Mouse (Mus musculus) embryonic facial prominence, embryonic 15.5 days (tissue): ENCODE results near the gene Acot12. TPM values are rescaled to one million over a fixed set of nuclear protein-coding genes. Genes with fewer than 3 reads are reported as not detected.

Experiments used
- microRNA-seq: library from miRNA; unstranded; fragments of <30 nt; microRNA quantifications from one replicate; pipeline ENCODE4, GENCODE M21; 2016; ENCODE audit warnings: borderline number of aligned reads
- polyA plus RNA-seq: library from polyadenylated mRNA; unstranded; fragments of >200 nt; fragmentation: Nextera tagmentation; extraction: Ambion mirVana; gene quantifications from 2 replicates; pipeline ENCODE4 v1.2.1, GENCODE M21; 2015

Gene Acot12
- polyA plus RNA-seq, 1 experiment from 2014 or later, result 0.07 TPM

Small RNA genes within 50 kb of the gene (microRNA-seq; reads per million reads assigned to microRNA genes)
- not detected for gene Gm27656

Other genes with a start within 250 kb of the Acot12 start
- 34.7 and 39.0 TPM in 2 replicates for gene Zcchc9, start 66.2 kb downstream of the Acot12 start, polyA plus RNA-seq
- gene Ckmt2, start 135.4 kb downstream of the Acot12 start, polyA plus RNA-seq, result 1.2 and 1.4 TPM in 2 replicates